Mouse (Mus musculus): ENCODE measurements around the gene Gde1. TPM values are rescaled to one million over a fixed set of nuclear protein-coding genes. Genes with fewer than 3 reads are reported as not detected.
A peak's percentile ranks its signal among the peaks of the same experiment; 100 is the strongest.

Gene Gde1
- polyA plus RNA-seq, 1 experiment from 2014 or later = 118 TPM

GRCm38 (mm10) chr7:118712228-118713173 lies 6.9 kb upstream of the Gde1 start, which contains the start of gene Ccp110:
Gene Ccp110 (plus strand): TSS chr7:118712552.
- peak within 1 kb of the TSS; percentile 54 for H3K27ac ChIP-seq (ENCODE audit: low read depth, low read length)
- 1% methylated on average over 48 of the region's 48 CpGs for WGBS
- peak within 1 kb of the TSS; percentile 60 for H3K4me2 ChIP-seq (replicated peaks; ENCODE audit: low read depth, low read length)
- DNase-seq (ENCODE audit: low spot score) = peak; percentile 97
- H3K4me1 ChIP-seq (replicated peaks; ENCODE audit: control insufficient read depth, insufficient read depth, low read length) = no peaks in the 10 kb centered on the region
- peak; percentile 97 for ATAC-seq (ENCODE audit: low FRiP score)
- H3K9ac ChIP-seq (ENCODE audit: low read depth, low read length) = peak within 1 kb of the TSS; percentile 74
- peak within 1 kb of the TSS; percentile 78 for H3K4me3 ChIP-seq (ENCODE audit: low read depth, low read length)
- no peaks in the 10 kb centered on the region for H3K36me3 ChIP-seq (ENCODE audit: control insufficient read depth, insufficient read depth, low read length)
- H3K9me3 ChIP-seq (ENCODE audit: control insufficient read depth, low read length) = no peaks in the 10 kb centered on the region
- no peaks in the 10 kb centered on the region for H3K27me3 ChIP-seq (ENCODE audit: control insufficient read depth, insufficient read depth, low read length)

GRCm38 (mm10) chr7:118710776-118711175 lies 5.2 kb upstream of the Gde1 start:
- 67% methylated on average over 5 of the region's 5 CpGs for WGBS

DNA sequence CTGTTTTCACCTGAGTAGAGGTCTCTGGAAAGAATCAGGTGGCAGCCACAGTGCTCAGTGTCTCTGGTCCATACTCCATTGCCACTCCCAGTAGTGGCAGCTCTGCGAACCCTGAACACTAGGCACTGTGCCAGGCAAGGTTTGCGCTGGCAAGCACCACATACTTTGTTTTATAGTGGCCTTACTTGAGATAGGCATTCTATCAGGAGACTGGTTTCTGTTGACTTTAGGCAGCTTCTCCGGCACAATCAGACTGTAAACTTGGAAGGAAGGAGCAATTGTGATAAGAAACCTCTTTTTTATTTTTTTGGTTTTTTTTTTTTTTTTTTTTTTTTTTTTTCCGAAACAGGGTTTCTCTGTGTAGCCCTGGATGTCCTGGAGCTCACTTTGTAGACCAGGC lies 2.4 kb upstream of the Gde1 start:
- WGBS = 94% methylated on average over 4 of the region's 4 CpGs

More at GRCm38 (mm10) chr7:118710776-118711175, 5.2 kb upstream of the Gde1 start:
- Histone ChIP-seq H3K36me3 (ENCODE audit: control insufficient read depth, insufficient read depth, low read length) (no peaks in the 10 kb centered on the region), H3K27me3 (ENCODE audit: control insufficient read depth, insufficient read depth, low read length) (no peaks in the 10 kb centered on the region), H3K4me1 (replicated peaks; ENCODE audit: control insufficient read depth, insufficient read depth, low read length) (no peaks in the 10 kb centered on the region), H3K4me3 (ENCODE audit: low read depth, low read length) (no peak overlapping the region), H3K9ac (ENCODE audit: low read depth, low read length) (no peak overlapping the region), H3K9me3 (ENCODE audit: control insufficient read depth, low read length) (no peaks in the 10 kb centered on the region), H3K27ac (ENCODE audit: low read depth, low read length) (no peak overlapping the region), H3K4me2 (replicated peaks; ENCODE audit: low read depth, low read length) (no peak overlapping the region)
- ATAC-seq (ENCODE audit: low FRiP score) (no peak), DNase-seq (ENCODE audit: low spot score) (no peak)

GRCm38 (mm10) chr7:118707216-118707615 lies 1.6 kb upstream of the Gde1 start:
- ATAC-seq (ENCODE audit: low FRiP score) = no peak
- H3K4me2 ChIP-seq (replicated peaks; ENCODE audit: low read depth, low read length) = no peak overlapping the region
- no peaks in the 10 kb centered on the region for H3K27me3 ChIP-seq (ENCODE audit: control insufficient read depth, insufficient read depth, low read length)
- H3K9me3 ChIP-seq (ENCODE audit: control insufficient read depth, low read length) = no peaks in the 10 kb centered on the region
- H3K9ac ChIP-seq (ENCODE audit: low read depth, low read length) = no peak overlapping the region
- 0 out of 2 replicates have a peak, but pooled peaks cover 2% of the 10 kb centered on the region for H3K4me1 ChIP-seq (replicated peaks; ENCODE audit: control insufficient read depth, insufficient read depth, low read length)
- H3K36me3 ChIP-seq (ENCODE audit: control insufficient read depth, insufficient read depth, low read length) = no peaks in the 10 kb centered on the region
- no peak overlapping the region for H3K27ac ChIP-seq (ENCODE audit: low read depth, low read length)
- DNase-seq (ENCODE audit: low spot score) = no peak
- 78% methylated on average over 2 of the region's 2 CpGs for WGBS
- H3K4me3 ChIP-seq (ENCODE audit: low read depth, low read length) = no peak overlapping the region

More for the DNA sequence above, 2.4 kb upstream of the Gde1 start:
- no peak overlapping the region for H3K4me2 ChIP-seq (replicated peaks; ENCODE audit: low read depth, low read length)
- ATAC-seq (ENCODE audit: low FRiP score) (no peak), DNase-seq (ENCODE audit: low spot score) (no peak)
- no peak overlapping the region for H3K27ac ChIP-seq (ENCODE audit: low read depth, low read length)
- H3K9ac ChIP-seq (ENCODE audit: low read depth, low read length) = no peak overlapping the region
- no peak overlapping the region for H3K4me3 ChIP-seq (ENCODE audit: low read depth, low read length)
- 0 out of 2 replicates have a peak, but pooled peaks cover 2% of the 10 kb centered on the region for H3K4me1 ChIP-seq (replicated peaks; ENCODE audit: control insufficient read depth, insufficient read depth, low read length)
- H3K27me3 ChIP-seq (ENCODE audit: control insufficient read depth, insufficient read depth, low read length) = no peaks in the 10 kb centered on the region
- no peaks in the 10 kb centered on the region for H3K9me3 ChIP-seq (ENCODE audit: control insufficient read depth, low read length)
- H3K36me3 ChIP-seq (ENCODE audit: control insufficient read depth, insufficient read depth, low read length) = no peaks in the 10 kb centered on the region

GRCm38 (mm10) chr7:118706488-118706887 lies 910 bp upstream of the Gde1 start:
- H3K27ac ChIP-seq (ENCODE audit: low read depth, low read length) = no peak overlapping the region

DNA sequence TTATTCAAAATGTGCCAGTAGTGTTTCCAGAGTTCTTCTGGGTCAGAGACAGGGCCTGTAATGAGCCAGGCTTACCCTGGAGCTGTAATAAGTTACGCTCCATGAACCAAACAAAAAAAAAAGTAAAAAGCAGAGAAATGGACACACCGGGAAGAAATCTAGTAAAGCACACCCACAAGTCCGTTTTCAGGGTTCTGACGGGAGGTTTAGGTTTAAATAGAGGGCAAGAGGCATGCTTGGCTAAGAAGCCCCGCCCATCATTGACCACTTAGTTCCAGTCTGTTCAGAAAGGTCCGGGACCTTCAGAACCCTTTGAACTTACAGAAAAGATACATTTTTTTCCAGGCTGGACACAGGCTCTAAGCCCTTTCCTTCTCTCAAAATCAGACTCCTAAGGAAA lies 473 bp upstream of the Gde1 start:
- H3K4me2 ChIP-seq (replicated peaks; ENCODE audit: low read depth, low read length) = peak overlapping the region; percentile 76
- no peak for DNase-seq (ENCODE audit: low spot score)
- no peak overlapping the region; the same call in 1 of the 2 replicates for H3K4me3 ChIP-seq (ENCODE audit: low read depth, low read length)
- no peaks in the 10 kb centered on the region for H3K9me3 ChIP-seq (ENCODE audit: control insufficient read depth, low read length)
- ATAC-seq (ENCODE audit: low FRiP score) = peak; percentile 13; the same call in 1 of the 2 replicates
- no peaks in the 10 kb centered on the region for H3K27me3 ChIP-seq (ENCODE audit: control insufficient read depth, insufficient read depth, low read length)
- H3K4me1 ChIP-seq (replicated peaks; ENCODE audit: control insufficient read depth, insufficient read depth, low read length) = 0 out of 2 replicates have a peak, but pooled peaks cover 2% of the 10 kb centered on the region
- no peaks in the 10 kb centered on the region for H3K36me3 ChIP-seq (ENCODE audit: control insufficient read depth, insufficient read depth, low read length)
- no peak overlapping the region for H3K27ac ChIP-seq (ENCODE audit: low read depth, low read length)
- 26% methylated on average over 6 of the region's 6 CpGs for WGBS
- no peak overlapping the region for H3K9ac ChIP-seq (ENCODE audit: low read depth, low read length)

More at GRCm38 (mm10) chr7:118706488-118706887, 910 bp upstream of the Gde1 start:
- no peak for DNase-seq (ENCODE audit: low spot score)
- no peaks in the 10 kb centered on the region for H3K36me3 ChIP-seq (ENCODE audit: control insufficient read depth, insufficient read depth, low read length)
- no peaks in the 10 kb centered on the region for H3K9me3 ChIP-seq (ENCODE audit: control insufficient read depth, low read length)
- 95% methylated on average over 5 of the region's 5 CpGs for WGBS
- ATAC-seq (ENCODE audit: low FRiP score) = no peak
- H3K4me2 ChIP-seq (replicated peaks; ENCODE audit: low read depth, low read length) = no peak overlapping the region
- 0 out of 2 replicates have a peak, but pooled peaks cover 2% of the 10 kb centered on the region for H3K4me1 ChIP-seq (replicated peaks; ENCODE audit: control insufficient read depth, insufficient read depth, low read length)
- no peak overlapping the region for H3K9ac ChIP-seq (ENCODE audit: low read depth, low read length)
- no peaks in the 10 kb centered on the region for H3K27me3 ChIP-seq (ENCODE audit: control insufficient read depth, insufficient read depth, low read length)
- H3K4me3 ChIP-seq (ENCODE audit: low read depth, low read length) = no peak overlapping the region

DNA sequence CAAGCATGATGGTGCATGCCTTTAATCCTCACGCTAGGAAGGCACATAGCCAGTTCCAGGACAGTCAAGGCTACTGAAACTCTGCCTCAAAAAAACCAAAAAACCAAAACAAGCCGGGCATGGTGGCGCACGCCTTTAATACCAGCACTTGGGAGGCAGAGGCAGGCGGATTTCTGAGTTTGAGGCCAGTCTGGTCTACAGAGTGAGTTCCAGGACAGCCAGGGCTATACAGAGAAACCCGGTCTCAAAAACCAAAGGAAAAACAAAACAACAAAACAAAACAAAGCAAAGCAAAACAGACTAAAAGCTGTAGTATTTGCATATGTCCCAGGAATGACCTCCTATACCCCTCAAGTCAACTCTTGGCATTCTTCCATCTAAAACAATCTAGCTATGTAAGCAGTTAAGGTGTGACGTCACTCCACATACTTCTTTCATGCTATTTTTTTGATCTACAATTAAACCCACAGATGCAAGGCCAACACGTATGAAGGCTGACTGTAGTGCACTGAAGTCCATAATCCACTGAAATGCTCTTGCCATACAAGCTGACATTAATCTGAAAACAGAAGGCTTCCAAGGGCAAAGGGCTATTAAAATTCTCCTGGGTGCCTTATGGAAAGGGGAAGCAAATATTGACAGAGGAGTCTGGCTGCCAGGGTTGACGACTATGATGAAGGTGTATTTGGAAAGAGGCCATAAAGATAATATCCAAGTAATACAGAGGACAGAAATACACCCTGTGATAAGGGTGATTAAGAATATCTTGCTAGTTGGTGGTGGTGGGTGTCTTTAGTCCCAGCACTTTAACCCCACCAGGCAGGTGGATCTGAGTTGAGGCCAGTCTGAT lies 1.4 kb downstream of the Gde1 start:
- H3K4me2 ChIP-seq (replicated peaks; ENCODE audit: low read depth, low read length) = peak overlapping the region; percentile 76
- no peaks in the 10 kb centered on the region for H3K27me3 ChIP-seq (ENCODE audit: control insufficient read depth, insufficient read depth, low read length)
- H3K9ac ChIP-seq (ENCODE audit: low read depth, low read length) = no peak overlapping the region; the same call in 1 of the 2 replicates
- peak overlapping the region; percentile 72 for H3K4me3 ChIP-seq (ENCODE audit: low read depth, low read length)
- H3K4me1 ChIP-seq (replicated peaks; ENCODE audit: control insufficient read depth, insufficient read depth, low read length) = 0 out of 2 replicates have a peak, but pooled peaks cover 2% of the 10 kb centered on the region
- DNase-seq (ENCODE audit: low spot score) = no peak
- 88% methylated on average over 9 of the region's 9 CpGs for WGBS
- no peaks in the 10 kb centered on the region for H3K36me3 ChIP-seq (ENCODE audit: control insufficient read depth, insufficient read depth, low read length)
- ATAC-seq (ENCODE audit: low FRiP score) = no peak
- no peak overlapping the region for H3K27ac ChIP-seq (ENCODE audit: low read depth, low read length)
- no peaks in the 10 kb centered on the region for H3K9me3 ChIP-seq (ENCODE audit: control insufficient read depth, low read length)

DNA sequence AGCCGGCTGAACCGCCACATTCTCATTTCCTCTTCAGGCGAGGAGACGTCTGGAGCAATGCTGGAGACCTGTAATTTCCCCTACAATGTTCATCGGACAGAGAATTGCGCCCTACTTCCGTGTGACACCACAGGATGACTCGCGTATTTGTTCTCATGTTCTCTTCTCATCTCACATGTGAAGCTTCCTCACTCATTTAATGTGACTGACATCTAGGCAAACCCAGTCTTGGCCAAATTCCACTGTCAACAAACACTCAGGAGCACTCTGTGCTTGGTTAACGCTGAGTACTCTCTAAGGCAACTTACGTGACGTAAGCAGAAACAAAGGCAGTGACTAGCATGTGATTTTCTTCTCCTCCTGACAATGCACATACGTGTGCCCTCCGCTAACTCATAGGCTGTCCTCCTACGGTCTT lies 2.4 kb downstream of the Gde1 start:
- DNase-seq (ENCODE audit: low spot score) = no peak
- H3K4me2 ChIP-seq (replicated peaks; ENCODE audit: low read depth, low read length) = no peak overlapping the region

More for the DNA sequence above, 2.4 kb downstream of the Gde1 start:
- no peak for ATAC-seq (ENCODE audit: low FRiP score)
- 0 out of 2 replicates have a peak, but pooled peaks cover 2% of the 10 kb centered on the region for H3K4me1 ChIP-seq (replicated peaks; ENCODE audit: control insufficient read depth, insufficient read depth, low read length)
- no peaks in the 10 kb centered on the region for H3K36me3 ChIP-seq (ENCODE audit: control insufficient read depth, insufficient read depth, low read length)
- no peaks in the 10 kb centered on the region for H3K9me3 ChIP-seq (ENCODE audit: control insufficient read depth, low read length)
- no peak overlapping the region for H3K9ac ChIP-seq (ENCODE audit: low read depth, low read length)
- H3K27ac ChIP-seq (ENCODE audit: low read depth, low read length) = no peak overlapping the region
- H3K27me3 ChIP-seq (ENCODE audit: control insufficient read depth, insufficient read depth, low read length) = no peaks in the 10 kb centered on the region
- 93% methylated on average over 15 of the region's 15 CpGs for WGBS
- no peak overlapping the region for H3K4me3 ChIP-seq (ENCODE audit: low read depth, low read length)
